9 mouse cellular contexts compared by ENCODE assay signal in genomic region chr4:124894508-124895428, GRCm38 (mm10). TPM values are rescaled to one million over a fixed set of nuclear protein-coding genes. Genes with fewer than 3 reads are reported as not detected.
DNase-seq lines count a peak whose midpoint lies in the region; ATAC-seq lines count a peak whose summit lies in the region.
"Had no signal": no experiment of that assay in that cellular context is flagged by ENCODE, and none has a peak within 500 bp of the region (broad histone marks: within the 10 kb centered on the region; RNA-seq: fewer than 3 reads in every experiment).

No protein-coding gene starts in this region.

- no peaks in the 10 kb centered on the region for H3K36me3 ChIP-seq in liver, embryonic 11.5 days (ENCODE audit: control insufficient read depth, insufficient read depth, low read length)
- H3K36me3 ChIP-seq in hindbrain, embryonic 10.5 days = no peaks in the 10 kb centered on the region
- no peaks in the 10 kb centered on the region for H3K36me3 ChIP-seq in liver, embryonic 12.5 days

- ATAC-seq in liver, embryonic 11.5 days (replicated peaks; ENCODE audit: low FRiP score) = no peak
- ATAC-seq in liver, embryonic 12.5 days = no peak

- H3K27ac ChIP-seq in liver, embryonic 11.5 days (ENCODE audit: low read depth, low read length) = no peak overlapping the region
- H3K27ac ChIP-seq in hindbrain, embryonic 10.5 days = peak overlapping the region; percentile 70
- H3K27ac ChIP-seq in liver, embryonic 12.5 days = no peak overlapping the region

- peaks cover 7% of the 10 kb centered on the region for H3K4me1 ChIP-seq in liver, embryonic 11.5 days (replicated peaks; ENCODE audit: control insufficient read depth, insufficient read depth, low read length)
- H3K4me1 ChIP-seq in hindbrain, embryonic 10.5 days (replicated peaks) = peaks cover 46% of the 10 kb centered on the region
- peaks cover 12% of the 10 kb centered on the region for H3K4me1 ChIP-seq in liver, embryonic 12.5 days

- peak overlapping the region; percentile 45 for H3K4me3 ChIP-seq in liver, embryonic 11.5 days (ENCODE audit: low read depth, low read length)
- peak overlapping the region; percentile 58 for H3K4me3 ChIP-seq in hindbrain, embryonic 10.5 days
- peak overlapping the region; percentile 43 for H3K4me3 ChIP-seq in liver, embryonic 12.5 days

- no peak for DNase-seq in liver, embryonic 11.5 days (ENCODE audit: low spot score)
- no peak for DNase-seq in liver
- peak; percentile 72 to 73 for DNase-seq in cerebellum, postnatal 10 days
- DNase-seq in hindbrain, embryonic 10.5 days (ENCODE audit: low spot score) = peak; percentile 37
- peak; percentile 66 for DNase-seq in right cerebral cortex, postnatal 14 days
- no peak for DNase-seq in gastrocnemius, postnatal 36 days
- DNase-seq in T-cell, adult 2 months (ENCODE audit: low spot score) = no peak

- H3K9ac ChIP-seq in liver, embryonic 11.5 days (ENCODE audit: low read depth, low read length) = no peak overlapping the region
- H3K9ac ChIP-seq in liver, embryonic 12.5 days = no peak overlapping the region

- 3% methylated on average over 82 of the region's 83 CpGs for WGBS in liver, embryonic 11.5 days
- 1% methylated on average over 83 of the region's 83 CpGs for WGBS in hindbrain, embryonic 10.5 days
- 3% methylated on average over 79 of the region's 83 CpGs for WGBS in liver, embryonic 12.5 days (ENCODE audit: insufficient replicate concordance)

- peak overlapping the region; percentile 65 for H3K4me2 ChIP-seq in liver, embryonic 11.5 days
- peak overlapping the region; percentile 50 for H3K4me2 ChIP-seq in liver, embryonic 12.5 days

- intact Hi-C loops in gastrocnemius, postnatal 36 days (cut with DNase I) = no loop called here

- no peaks in the 10 kb centered on the region for H3K9me3 ChIP-seq in liver, embryonic 11.5 days (ENCODE audit: control insufficient read depth, low read length)
- no peaks in the 10 kb centered on the region for H3K9me3 ChIP-seq in hindbrain, embryonic 10.5 days
- no peaks in the 10 kb centered on the region for H3K9me3 ChIP-seq in liver, embryonic 12.5 days (replicated peaks)

- peaks cover 66% of the 10 kb centered on the region for H3K27me3 ChIP-seq in liver, embryonic 11.5 days (replicated peaks; ENCODE audit: control insufficient read depth, insufficient read depth, low read length)
- H3K27me3 ChIP-seq in hindbrain, embryonic 10.5 days (ENCODE audit: insufficient read depth, poor library complexity, severe bottlenecking) = peaks cover 74% of the 10 kb centered on the region
- peaks cover 95% of the 10 kb centered on the region for H3K27me3 ChIP-seq in liver, embryonic 12.5 days (replicated peaks)

RNA-seq across cellular contexts. Expression of gene Epha10, which starts 14.1 kb away (rescaled TPM):
- 0.08 TPM in 1 of 2 replicates, not detected in the other for polyA plus RNA-seq in liver, embryonic 11.5 days (2014; fragmentation: Nextera tagmentation; extraction: Ambion mirVana)
- polyA plus RNA-seq in hindbrain, embryonic 10.5 days (2016; fragmentation: Nextera tagmentation; extraction: Ambion mirVana) = 3.8 and 7.6 TPM in 2 replicates
- 0.04 TPM in 1 of 2 replicates, not detected in the other for polyA plus RNA-seq in liver, embryonic 12.5 days (2016; fragmentation: Nextera tagmentation; extraction: Ambion mirVana)
- not detected for total RNA-seq in gastrocnemius, postnatal 36 days (2021)
- total RNA-seq: liver, adult 2 months had no signal
- polyA plus RNA-seq: liver, adult 2 months had no signal

RNA-seq across cellular contexts. Expression of gene Maneal, which starts 32.8 kb away (rescaled TPM):
- 0.18 and 0.23 TPM in 2 replicates for polyA plus RNA-seq in liver, embryonic 11.5 days (2014; fragmentation: Nextera tagmentation; extraction: Ambion mirVana)
- 3.7 and 8.8 TPM in 2 replicates for polyA plus RNA-seq in hindbrain, embryonic 10.5 days (2016; fragmentation: Nextera tagmentation; extraction: Ambion mirVana)
- 0.06 and 0.08 TPM in 2 replicates for polyA plus RNA-seq in liver, embryonic 12.5 days (2016; fragmentation: Nextera tagmentation; extraction: Ambion mirVana)
- under 1 TPM; 0.39 to 0.43 TPM for total RNA-seq in gastrocnemius, postnatal 36 days (2021)
- polyA plus RNA-seq: liver, adult 2 months had no signal

RNA-seq across cellular contexts. Expression of gene 9930104L06Rik, which starts 42.1 kb away (rescaled TPM):
- 3.5 and 4.1 TPM in 2 replicates for polyA plus RNA-seq in liver, embryonic 11.5 days (2014; fragmentation: Nextera tagmentation; extraction: Ambion mirVana)
- 13.3 and 18.0 TPM in 2 replicates for polyA plus RNA-seq in hindbrain, embryonic 10.5 days (2016; fragmentation: Nextera tagmentation; extraction: Ambion mirVana)
- 7.5 and 8.3 TPM in 2 replicates for polyA plus RNA-seq in liver, embryonic 12.5 days (2016; fragmentation: Nextera tagmentation; extraction: Ambion mirVana)
- 1 to 10 TPM; 5.9 to 6.0 TPM for total RNA-seq in gastrocnemius, postnatal 36 days (2021)

RNA-seq across cellular contexts. Expression of gene 1110065P20Rik, which starts 43.8 kb away (rescaled TPM):
- polyA plus RNA-seq in liver, embryonic 11.5 days (2014; fragmentation: Nextera tagmentation; extraction: Ambion mirVana) = 25.5 and 26.2 TPM in 2 replicates
- 47.9 and 61.7 TPM in 2 replicates for polyA plus RNA-seq in hindbrain, embryonic 10.5 days (2016; fragmentation: Nextera tagmentation; extraction: Ambion mirVana)
- polyA plus RNA-seq in liver, embryonic 12.5 days (2016; fragmentation: Nextera tagmentation; extraction: Ambion mirVana) = 22.9 and 25.0 TPM in 2 replicates
- total RNA-seq in gastrocnemius, postnatal 36 days (2021) = 10 to 100 TPM; 19.6 to 20.4 TPM

RNA-seq across cellular contexts. Expression of gene Yrdc, which starts 44.3 kb away (rescaled TPM):
- 43.5 and 49.2 TPM in 2 replicates for polyA plus RNA-seq in liver, embryonic 11.5 days (2014; fragmentation: Nextera tagmentation; extraction: Ambion mirVana)
- polyA plus RNA-seq in hindbrain, embryonic 10.5 days (2016; fragmentation: Nextera tagmentation; extraction: Ambion mirVana) = 38.3 and 48.2 TPM in 2 replicates
- 39.6 and 43.1 TPM in 2 replicates for polyA plus RNA-seq in liver, embryonic 12.5 days (2016; fragmentation: Nextera tagmentation; extraction: Ambion mirVana)
- 1 to 10 TPM; 6.1 to 9.4 TPM for total RNA-seq in gastrocnemius, postnatal 36 days (2021)

Comparison
In these comparisons a context has a peak if more than half of its experiments do, and no peak if none do; other contexts are left out.
1. DNase-seq: peak in cerebellum, postnatal 10 days (2 of 2), hindbrain, embryonic 10.5 days (single experiment) and right cerebral cortex, postnatal 14 days (single experiment); none in liver, embryonic 11.5 days (single experiment), liver (single experiment), gastrocnemius, postnatal 36 days (0 of 2) and T-cell, adult 2 months (single experiment).
2. Peak in every context shown above with its lines, with median percentiles within 50 percentile points of each other: H3K4me3 ChIP-seq.